Mouse (Mus musculus): ENCODE results near the gene Bphl. TPM values are rescaled to one million over a fixed set of nuclear protein-coding genes. Genes with fewer than 3 reads are reported as not detected.

Bphl gene
- total RNA-seq (2021), result 10 to 100 TPM; 41.5 to 46.1 TPM

- peak; percentile 88 to 90 for DNase-seq (ENCODE audit: extremely low spot score in 1 of 2, low spot score in 1 of 2)
Observed at GRCm38 (mm10) chr13:34037172-34038055, at the start of gene Bphl. Gene Bphl, plus strand, starts transcription at chr13:34037597.

GRCm38 (mm10) chr13:33989625-33990024 lies 47.8 kb upstream of the Bphl start:
- no peak for DNase-seq (ENCODE audit: extremely low spot score in 1 of 2, low spot score in 1 of 2)

- peak; percentile 50 to 79 for DNase-seq (ENCODE audit: extremely low spot score in 1 of 2, low spot score in 1 of 2)
Observed at GRCm38 (mm10) chr13:33995197-33995596, 42.2 kb upstream of the Bphl start.

- peak; percentile 79 to 87 for DNase-seq (ENCODE audit: extremely low spot score in 1 of 2, low spot score in 1 of 2)
Observed at GRCm38 (mm10) chr13:34002058-34003006, 35.1 kb upstream of the Bphl start, which contains the start of the genes Ripk1 and Serpinb6a. Gene Ripk1, plus strand, starts transcription at chr13:34002363. Gene Serpinb6a, minus strand, starts transcription at chr13:34002794.

GRCm38 (mm10) chr13:34003058-34003457 lies 34.3 kb upstream of the Bphl start:
- no peak for DNase-seq (ENCODE audit: extremely low spot score in 1 of 2, low spot score in 1 of 2)

- DNase-seq (ENCODE audit: extremely low spot score in 1 of 2, low spot score in 1 of 2), result no peak
Observed at GRCm38 (mm10) chr13:34007234-34007633, 30.2 kb upstream of the Bphl start.

GRCm38 (mm10) chr13:34016927-34017569 lies 20.3 kb upstream of the Bphl start:
- DNase-seq (ENCODE audit: extremely low spot score in 1 of 2, low spot score in 1 of 2), result no peak

GRCm38 (mm10) chr13:34018521-34018920 lies 18.9 kb upstream of the Bphl start:
- no peak for DNase-seq (ENCODE audit: extremely low spot score in 1 of 2, low spot score in 1 of 2)

GRCm38 (mm10) chr13:34021998-34022397 lies 15.4 kb upstream of the Bphl start:
- no peak for DNase-seq (ENCODE audit: extremely low spot score in 1 of 2, low spot score in 1 of 2)

GRCm38 (mm10) chr13:34032041-34032440 lies 5.4 kb upstream of the Bphl start:
- no peak for DNase-seq (ENCODE audit: extremely low spot score in 1 of 2, low spot score in 1 of 2)

- no peak for DNase-seq (ENCODE audit: extremely low spot score in 1 of 2, low spot score in 1 of 2)
Observed at GRCm38 (mm10) chr13:34035424-34035823, 2.0 kb upstream of the Bphl start.

GRCm38 (mm10) chr13:34036726-34037125 lies 671 bp upstream of the Bphl start:
- no peak for DNase-seq (ENCODE audit: extremely low spot score in 1 of 2, low spot score in 1 of 2)

- no peak for DNase-seq (ENCODE audit: extremely low spot score in 1 of 2, low spot score in 1 of 2)
Observed at GRCm38 (mm10) chr13:34038056-34038432, 647 bp downstream of the Bphl start.

- DNase-seq (ENCODE audit: extremely low spot score in 1 of 2, low spot score in 1 of 2), result no peak
Observed at GRCm38 (mm10) chr13:34038901-34039341, 1.5 kb downstream of the Bphl start.

- DNase-seq (ENCODE audit: extremely low spot score in 1 of 2, low spot score in 1 of 2), result no peak
Observed at GRCm38 (mm10) chr13:34040091-34040490, 2.7 kb downstream of the Bphl start.

GRCm38 (mm10) chr13:34043716-34044393 lies 6.5 kb downstream of the Bphl start:
- no peak for DNase-seq (ENCODE audit: extremely low spot score in 1 of 2, low spot score in 1 of 2)

- no peak for DNase-seq (ENCODE audit: extremely low spot score in 1 of 2, low spot score in 1 of 2)
Observed at GRCm38 (mm10) chr13:34045511-34046249, 8.3 kb downstream of the Bphl start.

- DNase-seq (ENCODE audit: extremely low spot score in 1 of 2, low spot score in 1 of 2), result peak; percentile 45 to 77
Observed at GRCm38 (mm10) chr13:34046421-34047012, 9.1 kb downstream of the Bphl start.

- no peak for DNase-seq (ENCODE audit: extremely low spot score in 1 of 2, low spot score in 1 of 2)
Observed at GRCm38 (mm10) chr13:34047526-34047925, 10.1 kb downstream of the Bphl start.

All from layer of hippocampus, postnatal 25 days (tissue).